Mouse (Mus musculus): ENCODE measurements at regions not wholly inside any gene's neighbourhood (a gene's known extent, or its start where the extent isn't known, plus 50 kb on each side); places are given as distances from the start of the nearest gene placed in this dataset.
A peak's percentile ranks its signal among the peaks of the same experiment; 100 is the strongest.

GRCm38 (mm10) chr2:74199550-74199949 lies 288.4 kb upstream of the Atp5g3 start:
- DNase-seq (ENCODE audit: low spot score in 2 of 2): no peak

GRCm38 (mm10) chr2:74187963-74188790 lies 277.1 kb upstream of the Atp5g3 start:
- DNase-seq (ENCODE audit: low spot score in 2 of 2): no peak

GRCm38 (mm10) chr2:74178106-74178505 lies 267.0 kb upstream of the Atp5g3 start:
- DNase-seq (ENCODE audit: low spot score in 2 of 2): no peak

GRCm38 (mm10) chr2:74168776-74169570 lies 257.8 kb upstream of the Atp5g3 start:
- DNase-seq (ENCODE audit: low spot score in 2 of 2): no peak

GRCm38 (mm10) chr2:74168307-74168706 lies 257.2 kb upstream of the Atp5g3 start:
- DNase-seq (ENCODE audit: low spot score in 2 of 2): no peak

GRCm38 (mm10) chr2:74154062-74154461 lies 242.9 kb upstream of the Atp5g3 start:
- no peak for DNase-seq (ENCODE audit: low spot score in 2 of 2)

- DNase-seq (ENCODE audit: low spot score in 2 of 2): no peak
Measured at GRCm38 (mm10) chr2:74153247-74153850, 242.2 kb upstream of the Atp5g3 start.

- peak in 1 of 2 experiments; percentile 16 for DNase-seq (ENCODE audit: low spot score in 2 of 2)
Measured at GRCm38 (mm10) chr2:74152534-74153246, 241.6 kb upstream of the Atp5g3 start.

- DNase-seq (ENCODE audit: low spot score in 2 of 2): peak in 1 of 2 experiments; percentile 36
Measured at GRCm38 (mm10) chr2:74147193-74147592, 236.1 kb upstream of the Atp5g3 start.

GRCm38 (mm10) chr2:74136624-74137003 lies 225.5 kb upstream of the Atp5g3 start:
- DNase-seq (ENCODE audit: low spot score in 2 of 2): no peak

- no peak for DNase-seq (ENCODE audit: low spot score in 2 of 2)
Measured at GRCm38 (mm10) chr2:74135963-74136623, 225.0 kb upstream of the Atp5g3 start.

GRCm38 (mm10) chr2:74130141-74130588 lies 219.0 kb upstream of the Atp5g3 start:
- no peak for DNase-seq (ENCODE audit: low spot score in 2 of 2)

- DNase-seq (ENCODE audit: low spot score in 2 of 2): peak; percentile 42 to 46
Measured at GRCm38 (mm10) chr2:74128782-74129538, 217.8 kb upstream of the Atp5g3 start.

GRCm38 (mm10) chr2:74127136-74127535 lies 216.0 kb upstream of the Atp5g3 start:
- no peak for DNase-seq (ENCODE audit: low spot score in 2 of 2)

GRCm38 (mm10) chr2:74124252-74124651 lies 213.1 kb upstream of the Atp5g3 start:
- DNase-seq (ENCODE audit: low spot score in 2 of 2): no peak

GRCm38 (mm10) chr2:74123360-74124074 lies 212.4 kb upstream of the Atp5g3 start:
- no peak for DNase-seq (ENCODE audit: low spot score in 2 of 2)

- DNase-seq (ENCODE audit: low spot score in 2 of 2): no peak
Measured at GRCm38 (mm10) chr2:74122937-74123336, 211.8 kb upstream of the Atp5g3 start.

GRCm38 (mm10) chr2:74120051-74120450 lies 208.9 kb upstream of the Atp5g3 start:
- DNase-seq (ENCODE audit: low spot score in 2 of 2): no peak

Measured in layer of hippocampus, postnatal 14 days (tissue).